Mouse (Mus musculus) CH12.LX (cell line): ENCODE measurements around the gene Nomo1. TPM values are rescaled to one million over a fixed set of nuclear protein-coding genes. Genes with fewer than 3 reads are reported as not detected.

Experiments
- DNase-seq: peaks from one replicate; pipeline ENCODE4 v3.0.0-alpha.2; 2013; ENCODE audit errors: extremely low read depth
- H3K27ac ChIP-seq: 2 replicates; pipeline ENCODE4 v1.5.1; 2012; ENCODE audit warnings: low read depth, mild to moderate bottlenecking, control low read depth, moderate library complexity; ENCODE audit not compliant: insufficient read depth
- H3K27me3 ChIP-seq: replicated peaks from 2 replicates; pipeline ENCODE3; 2012; ENCODE audit warnings: inconsistent platforms
- H3K36me3 ChIP-seq, 2 experiments: replicated peaks in 1 of 2; 2 replicates each; pipeline versions ENCODE3 to v1.6.1; 2012; ENCODE audit warnings: inconsistent platforms in 1 of 2, low read length in 1 of 2, mild to moderate bottlenecking in 1 of 2, mixed read lengths in 1 of 2, moderate library complexity in 1 of 2; ENCODE audit not compliant: control insufficient read depth in 1 of 2, insufficient read depth in 1 of 2
- H3K4me1 ChIP-seq, 2 experiments: 2 replicates each; pipeline ENCODE4 v1.6.1; 2012; ENCODE audit warnings: inconsistent platforms in 1 of 2, moderate library complexity in 1 of 2; ENCODE audit not compliant: insufficient read depth in 2 of 2, control insufficient read depth in 1 of 2
- H3K4me2 ChIP-seq: 2 replicates; pipeline ENCODE4 v1.6.1; 2012; ENCODE audit warnings: low read depth, mild to moderate bottlenecking, control low read depth; ENCODE audit not compliant: poor library complexity, insufficient read depth, severe bottlenecking
- H3K4me3 ChIP-seq, 3 experiments: fragments of 150-350 bp in 1 of 3; sonication (generic) in 1 of 3; replicated peaks in 1 of 3; 2 replicates each; pipeline versions ENCODE3 to v1.5.1; 2011 to 2012; ENCODE audit warnings: low read depth in 2 of 3, low read length in 2 of 3, mild to moderate bottlenecking in 2 of 3, moderate library complexity in 2 of 3, control low read depth in 1 of 3, improper control_type of control experiment in 1 of 3, inconsistent platforms in 1 of 3, mixed read lengths in 1 of 3; ENCODE audit not compliant: poor library complexity in 1 of 3
- H3K79me2 ChIP-seq: replicated peaks from 2 replicates; pipeline ENCODE4 v1.6.1; 2012; ENCODE audit warnings: mild to moderate bottlenecking, moderate library complexity; ENCODE audit not compliant: control insufficient read depth, poor library complexity, insufficient read depth, severe bottlenecking; ENCODE audit errors: extremely low read depth
- H3K9ac ChIP-seq: 2 replicates; pipeline ENCODE4 v1.6.1; 2012; ENCODE audit warnings: low read depth, mild to moderate bottlenecking, control low read depth, moderate library complexity; ENCODE audit not compliant: insufficient read depth
- H3K9me3 ChIP-seq: replicated peaks from 2 replicates; pipeline ENCODE3; 2012; ENCODE audit warnings: low read length, inconsistent platforms, mixed read lengths
- BHLHE40 ChIP-seq: IDR thresholded peaks from 2 replicates; pipeline ENCODE4 v1.6.1; 2011; ENCODE audit warnings: mild to moderate bottlenecking, low read depth, low read length, improper control_type of control experiment
- CHD1 ChIP-seq: IDR thresholded peaks from 2 replicates; pipeline ENCODE4 v1.6.1; 2012; ENCODE audit warnings: low read depth, low read length, improper control_type of control experiment, inconsistent platforms
- E2F4 ChIP-seq: IDR thresholded peaks from 2 replicates; pipeline ENCODE4 v1.6.1; 2011; ENCODE audit warnings: low read depth, low read length, improper control_type of control experiment; ENCODE audit not compliant: insufficient replicate concordance
- ELF1 ChIP-seq: IDR thresholded peaks from 2 replicates; pipeline ENCODE4 v1.6.1; 2014; ENCODE audit warnings: low read depth, mild to moderate bottlenecking, inconsistent platforms, low read length, improper control_type of control experiment
- ETS1 ChIP-seq: conservative IDR thresholded peaks from 2 replicates; pipeline ENCODE4 v1.6.1; 2012; ENCODE audit warnings: low read depth, mild to moderate bottlenecking, inconsistent platforms, low read length, improper control_type of control experiment, moderate library complexity
- GABPA ChIP-seq: IDR thresholded peaks from 2 replicates; pipeline ENCODE4 v1.6.1; 2012; ENCODE audit warnings: low read depth, low read length, improper control_type of control experiment, inconsistent platforms; ENCODE audit not compliant: insufficient replicate concordance
- IRF4 ChIP-seq: IDR thresholded peaks from 2 replicates; pipeline ENCODE4 v1.6.1; 2014; ENCODE audit warnings: low read depth, mild to moderate bottlenecking, inconsistent platforms, low read length, improper control_type of control experiment
- JUN ChIP-seq: IDR thresholded peaks from 2 replicates; pipeline ENCODE4 v1.6.1; 2011; ENCODE audit warnings: low read depth, mild to moderate bottlenecking, low read length, improper control_type of control experiment, moderate library complexity; ENCODE audit not compliant: insufficient read depth
- MAFK ChIP-seq: IDR thresholded peaks from 2 replicates; pipeline ENCODE4 v1.6.1; 2011; ENCODE audit warnings: low read length, improper control_type of control experiment; ENCODE audit not compliant: insufficient replicate concordance
- MAZ ChIP-seq: IDR thresholded peaks from 2 replicates; pipeline ENCODE4 v1.6.1; 2012; ENCODE audit warnings: low read depth, mild to moderate bottlenecking, inconsistent platforms, low read length, improper control_type of control experiment, moderate library complexity
- MXI1 ChIP-seq: IDR thresholded peaks from 2 replicates; pipeline ENCODE4 v1.6.1; 2011; ENCODE audit warnings: mild to moderate bottlenecking, low read depth, low read length, improper control_type of control experiment
- MYC ChIP-seq: IDR thresholded peaks from 2 replicates; pipeline ENCODE4 v1.6.1; 2011; ENCODE audit warnings: low read depth, mild to moderate bottlenecking, improper control_type of control experiment, low read length
- NELFE ChIP-seq: IDR thresholded peaks from 2 replicates; pipeline ENCODE4 v1.6.1; 2011; ENCODE audit warnings: low read depth, low read length, improper control_type of control experiment
- NRF1 ChIP-seq: IDR thresholded peaks from 2 replicates; pipeline ENCODE4 v1.6.1; 2014; ENCODE audit warnings: low read depth, mild to moderate bottlenecking, inconsistent platforms, low read length, improper control_type of control experiment, moderate library complexity
- PAX5 ChIP-seq: IDR thresholded peaks from 2 replicates; pipeline ENCODE4 v1.6.1; 2012; ENCODE audit warnings: low read length, inconsistent platforms, mixed read lengths
- POLR2AphosphoS2 ChIP-seq: IDR thresholded peaks from 2 replicates; pipeline ENCODE4 v1.6.1; 2011; ENCODE audit warnings: low read depth, low read length, improper control_type of control experiment
- RAD21 ChIP-seq: IDR thresholded peaks from 2 replicates; pipeline ENCODE4 v1.6.1; 2011; ENCODE audit warnings: low read depth, mild to moderate bottlenecking, low read length, improper control_type of control experiment, moderate library complexity
- SIN3A ChIP-seq: IDR thresholded peaks from 2 replicates; pipeline ENCODE4 v1.6.1; 2012; ENCODE audit warnings: low read length, improper control_type of control experiment, inconsistent platforms
- SMC3 ChIP-seq: IDR thresholded peaks from 2 replicates; pipeline ENCODE4 v1.6.1; 2011; ENCODE audit warnings: low read depth, low read length, improper control_type of control experiment
- TBP ChIP-seq: conservative IDR thresholded peaks from 2 replicates; pipeline ENCODE4 v1.6.1; 2011; ENCODE audit warnings: low read depth, low read length, improper control_type of control experiment
- USF2 ChIP-seq: conservative IDR thresholded peaks from 2 replicates; pipeline ENCODE4 v1.6.1; 2011; ENCODE audit warnings: low read depth, low read length, improper control_type of control experiment
- ZC3H11A ChIP-seq: IDR thresholded peaks from 2 replicates; pipeline ENCODE4 v1.6.1; 2012; ENCODE audit warnings: low read depth, mild to moderate bottlenecking, inconsistent platforms, low read length, improper control_type of control experiment
- ZKSCAN1 ChIP-seq: IDR thresholded peaks from 2 replicates; pipeline ENCODE4 v1.6.1; 2012; ENCODE audit warnings: low read depth, inconsistent platforms, low read length, improper control_type of control experiment, borderline replicate concordance
- ZMIZ1 ChIP-seq: IDR thresholded peaks from 2 replicates; pipeline ENCODE4 v1.6.1; 2012; ENCODE audit warnings: low read depth, mild to moderate bottlenecking, inconsistent platforms, low read length, improper control_type of control experiment
- ZNF384 ChIP-seq: IDR thresholded peaks from 2 replicates; pipeline ENCODE4 v1.6.1; 2012; ENCODE audit warnings: low read depth, low read length, improper control_type of control experiment, inconsistent platforms
- dilution Hi-C: fragments of 300-500 bp; cut with MboI; formaldehyde crosslinking; loops from 2 replicates; pipeline ENCODE4 v1.14.3; 2020; ENCODE audit warnings: low sequenced_read_pairs; ENCODE audit not compliant: extremely low pct_unique_long_range_greater_than_20kb, extremely low pct_ligation_motif_present
- in situ Hi-C: fragments of 300-500 bp; cut with MboI; formaldehyde crosslinking; loops from 3 replicates; pipeline ENCODE4 v1.14.3; 2019; ENCODE audit warnings: low sequenced_read_pairs, low pct_ligation_motif_present, low pct_unique_long_range_greater_than_20kb, mixed read lengths
- polyA plus RNA-seq: library from polyadenylated mRNA; unstranded; fragments of >175 nt; gene quantifications from 2 replicates; pipeline ENCODE4 v1.2.1, GENCODE M21; 2012; ENCODE audit warnings: low read depth; ENCODE audit not compliant: insufficient read length
- total RNA-seq, 2 experiments: library from RNA; depleted of rRNA; stranded (reverse); fragments of 300-350 nt in 1 of 2; fragments of >200 nt in 1 of 2; gene quantifications; 2 replicates each; pipeline ENCODE4 v1.2.3; 2012 to 2014

The Nomo1 gene
- total and polyA plus RNA-seq, 3 experiments = 41.9 to 103 (median 89.6) TPM

- Histone ChIP-seq H3K4me3 (no peak overlapping the region), H3K9ac (no peak overlapping the region), H3K36me3 (peaks cover 16 to 50% of the 10 kb centered on the region in 2 experiments), H3K4me1 (peaks cover 15 to 47% of the 10 kb centered on the region in 2 experiments), H3K4me2 (no peak overlapping the region), H3K9me3 (no peaks in the 10 kb centered on the region), H3K79me2 (peaks cover 24% of the 10 kb centered on the region), H3K27ac (no peak overlapping the region), H3K27me3 (no peaks in the 10 kb centered on the region)
- dilution Hi-C loops (no loop called here), in situ Hi-C loops (no loop called here)
- no peak for DNase-seq
- no peak for TF ChIP-seq ETS1
- no peak for TF ChIP-seq USF2
- TF ChIP-seq RAD21 = no peak
- no peak for TF ChIP-seq ZC3H11A
- TF ChIP-seq MXI1 = no peak
- TF ChIP-seq SMC3 = no peak
- no peak for TF ChIP-seq IRF4
- TF ChIP-seq JUN = no peak
- TF ChIP-seq PAX5 = no peak
- TF ChIP-seq ZMIZ1 = no peak
- no peak for TF ChIP-seq E2F4
- TF ChIP-seq CHD1 = no peak
- TF ChIP-seq GABPA = no peak
- TF ChIP-seq MYC = no peak
- TF ChIP-seq POLR2AphosphoS2 = no peak
- TF ChIP-seq NRF1 = no peak
- TF ChIP-seq ZKSCAN1 = no peak
- TF ChIP-seq NELFE = no peak
- no peak for TF ChIP-seq ELF1
Observed at GRCm38 (mm10) chr7:46035468-46035867, 2.0 kb downstream of the Nomo1 start.

DNA sequence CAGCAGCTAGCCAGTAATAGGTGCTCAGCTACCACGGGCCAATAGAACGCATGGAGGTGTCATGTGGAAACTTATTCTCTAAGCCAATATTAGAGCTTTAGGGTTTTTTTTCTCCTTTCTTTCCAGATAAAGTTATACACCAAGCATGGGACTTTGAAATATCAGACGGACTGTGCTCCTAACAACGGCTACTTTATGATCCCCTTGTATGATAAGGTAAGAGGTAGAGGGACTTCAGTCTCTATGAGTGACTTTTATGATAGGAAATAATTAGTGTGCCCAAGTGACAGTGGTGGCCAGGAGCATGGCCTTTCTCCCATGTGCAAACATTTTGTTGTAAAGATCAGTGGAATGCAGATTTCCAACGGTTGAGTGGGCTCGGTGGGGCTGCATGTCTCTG lies 3.9 kb downstream of the Nomo1 start:
- no peak overlapping the region for H3K9ac ChIP-seq
- H3K4me2 ChIP-seq = no peak overlapping the region
- no peak for TF ChIP-seq MAFK
- TF ChIP-seq BHLHE40 = no peak
- TF ChIP-seq USF2 = no peak
- TF ChIP-seq MYC = no peak
- TF ChIP-seq SIN3A = no peak
- TF ChIP-seq ZNF384 = no peak
- TF ChIP-seq ELF1 = no peak
- TF ChIP-seq MAZ = no peak
- TF ChIP-seq PAX5 = no peak
- TF ChIP-seq ETS1 = no peak
- TF ChIP-seq TBP = no peak
- no peak overlapping the region for H3K4me3 ChIP-seq
- dilution Hi-C loops = no loop called here
- H3K79me2 ChIP-seq = peaks cover 24% of the 10 kb centered on the region
- H3K27me3 ChIP-seq = no peaks in the 10 kb centered on the region
- H3K36me3 ChIP-seq = peaks cover 31 to 65% of the 10 kb centered on the region in 2 experiments
- H3K9me3 ChIP-seq = no peaks in the 10 kb centered on the region
- in situ Hi-C loops = no loop called here
- no peak overlapping the region for H3K27ac ChIP-seq
- peaks cover 9 to 32% of the 10 kb centered on the region in 2 experiments for H3K4me1 ChIP-seq
- DNase-seq = no peak
